Mouse (Mus musculus): ENCODE data around the gene Ttk. TPM values are rescaled to one million over a fixed set of nuclear protein-coding genes. Genes with fewer than 3 reads are reported as not detected.
A peak's percentile ranks its signal among the peaks of the same experiment; 100 is the strongest.

Ttk gene
- 0.14 and 0.17 TPM in 2 replicates for polyA plus RNA-seq (2012)

DNA sequence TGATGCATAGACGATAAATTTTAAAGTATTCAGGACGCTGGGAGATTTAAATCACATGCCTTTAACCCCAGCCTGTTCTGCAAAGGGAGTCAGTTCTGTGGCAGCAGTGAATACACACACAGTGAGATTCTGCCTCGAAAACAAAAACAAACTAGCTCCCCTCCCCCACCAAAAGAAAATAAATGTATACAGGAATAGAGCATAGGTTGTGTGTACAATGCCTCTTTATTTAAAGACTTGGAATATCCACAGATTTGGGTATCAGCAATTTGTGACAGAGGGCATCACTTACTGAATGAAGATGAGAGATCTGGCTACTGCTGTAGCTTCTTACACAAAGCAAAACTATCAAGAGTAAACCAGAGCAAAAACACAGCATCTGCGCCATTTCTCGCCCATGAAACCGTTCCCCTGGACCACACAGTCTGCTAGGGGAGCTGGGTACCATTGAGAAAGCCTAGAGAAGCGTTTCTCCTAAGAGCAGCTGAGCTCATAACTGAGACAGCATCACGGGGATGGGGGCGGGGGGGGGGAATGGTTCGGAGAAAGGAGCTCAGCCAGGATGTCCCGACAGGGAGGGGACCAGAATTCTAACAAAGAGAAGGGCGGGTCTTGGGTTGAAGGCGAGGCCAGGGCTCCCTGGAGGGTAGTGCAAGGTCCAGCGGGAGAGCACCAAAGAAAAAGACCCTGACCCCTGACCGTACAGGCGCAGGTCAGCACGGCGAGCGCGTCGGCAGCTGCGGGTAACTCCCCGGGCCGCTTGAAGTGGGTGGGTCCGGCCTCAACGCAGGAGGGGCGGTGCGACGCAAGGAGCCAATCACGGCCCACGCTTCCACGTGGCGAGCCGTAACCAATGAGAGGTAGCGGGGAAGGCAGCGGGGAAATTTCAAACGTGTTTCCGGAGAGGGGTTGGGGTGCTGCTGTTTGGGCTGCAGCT is at the start of gene Ttk:
Gene Ttk, plus strand, starts transcription at position 879 of the 937 bp plus-strand sequence.
- no peaks in the 10 kb centered on the region for H3K27me3 ChIP-seq (ENCODE audit: control insufficient read depth)
- H3K4me1 ChIP-seq (ENCODE audit: control insufficient read depth): peaks cover 26% of the 10 kb centered on the region
- TF ChIP-seq GATA1 (IDR thresholded peaks at IDR 0.05; ENCODE audit: low read length) (no peak), TAL1 (IDR thresholded peaks at IDR 0.05; ENCODE audit: low read length) (no peak)
- H3K9me3 ChIP-seq (ENCODE audit: control insufficient read depth, low read length): no peaks in the 10 kb centered on the region
- peaks cover 18% of the 10 kb centered on the region for H3K36me3 ChIP-seq (ENCODE audit: control insufficient read depth)
- H3K4me3 ChIP-seq (replicated peaks): peak within 1 kb of the TSS; percentile 98

DNA sequence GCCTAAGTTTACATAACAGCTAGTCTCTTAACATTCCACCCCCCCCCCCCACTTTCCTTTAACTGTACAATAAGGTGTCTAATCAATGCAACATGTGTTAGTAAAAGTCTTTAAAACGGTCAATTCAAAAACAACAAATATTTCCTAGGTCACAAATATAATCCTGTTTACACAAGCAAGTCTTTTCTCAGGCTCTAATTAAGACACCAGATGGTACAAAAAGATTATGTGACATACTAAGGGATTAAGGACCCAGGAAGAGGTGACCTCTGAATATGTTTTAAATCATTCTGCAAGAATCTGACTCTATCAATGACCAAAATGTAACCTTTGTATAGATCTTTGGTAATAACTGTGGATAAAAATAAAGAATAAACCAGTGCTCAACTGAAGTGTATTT is 49.0 kb upstream of the Ttk start:
- no peaks in the 10 kb centered on the region for H3K36me3 ChIP-seq (ENCODE audit: control insufficient read depth)
- H3K9me3 ChIP-seq (ENCODE audit: control insufficient read depth, low read length): peaks cover 3% of the 10 kb centered on the region; the same call in 1 of the 2 replicates
- H3K4me3 ChIP-seq (replicated peaks): no peak overlapping the region
- TF ChIP-seq GATA1 (IDR thresholded peaks at IDR 0.05; ENCODE audit: low read length): no peak
- no peak for TF ChIP-seq TAL1 (IDR thresholded peaks at IDR 0.05; ENCODE audit: low read length)
- H3K4me1 ChIP-seq (ENCODE audit: control insufficient read depth): no peaks in the 10 kb centered on the region
- no peaks in the 10 kb centered on the region for H3K27me3 ChIP-seq (ENCODE audit: control insufficient read depth)

DNA sequence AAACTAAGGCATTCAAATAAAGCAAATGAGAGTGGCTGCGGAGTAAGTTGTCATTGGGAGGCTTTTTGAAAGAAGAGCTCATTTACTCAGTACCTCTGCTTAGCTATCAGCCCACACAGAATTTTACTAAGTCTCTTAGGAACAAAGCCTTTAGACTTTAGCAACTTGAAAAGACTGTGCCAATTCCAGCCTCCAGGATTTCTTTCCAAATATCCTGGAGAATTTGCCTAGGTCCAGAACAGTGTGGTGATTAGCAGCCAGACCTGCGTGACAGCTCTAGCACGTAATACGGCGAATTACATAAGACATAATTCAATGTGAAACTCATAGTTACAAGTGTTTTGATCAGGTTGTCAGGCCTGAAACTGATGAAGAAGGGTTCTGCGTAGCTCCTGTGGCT is 45.2 kb upstream of the Ttk start:
- H3K36me3 ChIP-seq (ENCODE audit: control insufficient read depth): no peaks in the 10 kb centered on the region
- H3K9me3 ChIP-seq (ENCODE audit: control insufficient read depth, low read length): no peaks in the 10 kb centered on the region
- TF ChIP-seq TAL1 (IDR thresholded peaks at IDR 0.05; ENCODE audit: low read length): no peak
- no peak overlapping the region for H3K4me3 ChIP-seq (replicated peaks)
- H3K4me1 ChIP-seq (ENCODE audit: control insufficient read depth): no peaks in the 10 kb centered on the region
- H3K27me3 ChIP-seq (ENCODE audit: control insufficient read depth): no peaks in the 10 kb centered on the region

DNA sequence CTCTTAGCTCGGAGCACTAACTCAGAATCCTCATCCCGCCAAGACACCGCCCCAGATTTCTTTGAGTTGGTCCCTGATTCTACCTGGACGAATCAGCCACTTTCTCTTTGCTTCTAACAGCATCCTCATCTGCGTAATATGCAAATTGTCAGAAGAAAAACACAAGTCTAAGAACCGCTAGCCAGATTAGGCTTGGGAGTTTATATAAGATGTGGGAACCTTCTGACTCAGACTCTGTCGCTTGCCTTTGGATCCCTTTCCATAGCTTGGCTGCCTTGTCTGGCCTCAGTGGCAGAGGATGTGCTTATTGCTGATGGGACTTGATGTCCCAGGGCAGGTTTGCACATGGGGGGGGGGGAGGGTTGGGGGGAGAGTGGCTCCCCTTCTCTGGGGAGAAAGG is 37.6 kb upstream of the Ttk start:
- Histone ChIP-seq H3K27me3 (ENCODE audit: control insufficient read depth) (no peaks in the 10 kb centered on the region), H3K4me1 (ENCODE audit: control insufficient read depth) (no peaks in the 10 kb centered on the region), H3K9me3 (ENCODE audit: control insufficient read depth, low read length) (no peaks in the 10 kb centered on the region), H3K36me3 (ENCODE audit: control insufficient read depth) (no peaks in the 10 kb centered on the region), H3K4me3 (replicated peaks) (no peak overlapping the region)
- TF ChIP-seq TAL1 (IDR thresholded peaks at IDR 0.05; ENCODE audit: low read length) (no peak), GATA1 (IDR thresholded peaks at IDR 0.05; ENCODE audit: low read length) (no peak)

DNA sequence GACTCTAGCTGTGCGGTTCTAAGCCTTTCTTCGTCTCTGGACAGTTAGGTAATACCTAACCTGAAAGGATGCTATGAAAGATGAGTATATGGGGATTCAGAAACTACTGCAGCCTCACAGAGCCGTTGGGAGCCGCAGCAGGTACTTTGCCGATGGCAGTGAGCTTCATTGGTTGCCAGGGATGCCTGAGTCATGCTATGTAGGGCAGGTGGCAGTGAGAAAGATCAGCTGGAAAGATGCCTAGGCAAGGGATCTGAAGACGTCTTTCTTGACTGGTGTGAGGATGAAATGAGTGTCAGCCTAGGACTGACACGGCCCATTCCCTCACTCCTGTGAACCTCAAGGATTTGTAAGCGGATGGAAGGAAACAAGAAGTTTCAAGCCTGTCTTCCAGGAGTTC is 36.6 kb upstream of the Ttk start:
- no peak overlapping the region for H3K4me3 ChIP-seq (replicated peaks)

DNA sequence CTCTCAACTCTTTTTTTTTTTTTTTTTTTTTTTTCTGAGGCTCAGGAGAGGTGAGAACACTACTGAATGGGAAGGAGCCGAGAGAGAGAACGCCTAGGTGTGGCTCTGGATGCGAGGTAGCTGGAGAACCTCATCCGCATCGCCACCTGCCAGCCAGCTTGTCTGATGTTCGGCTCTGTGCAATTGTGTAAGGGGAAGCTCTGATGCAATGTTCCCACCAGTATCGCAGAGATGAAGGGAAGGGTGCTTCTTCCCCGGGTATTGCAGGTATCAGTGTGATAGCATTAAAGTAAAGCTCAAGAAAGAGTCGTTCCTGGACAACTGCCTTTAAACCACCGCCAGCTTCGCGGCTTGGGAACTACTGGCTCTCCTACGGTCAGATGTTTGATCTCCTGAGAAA is 30.1 kb upstream of the Ttk start:
- no peaks in the 10 kb centered on the region for H3K36me3 ChIP-seq (ENCODE audit: control insufficient read depth)
- no peak overlapping the region for H3K4me3 ChIP-seq (replicated peaks)
- H3K27me3 ChIP-seq (ENCODE audit: control insufficient read depth): peaks cover 48% of the 10 kb centered on the region
- H3K4me1 ChIP-seq (ENCODE audit: control insufficient read depth): peaks cover 6% of the 10 kb centered on the region
- H3K9me3 ChIP-seq (ENCODE audit: control insufficient read depth, low read length): peaks cover 4% of the 10 kb centered on the region; the same call in 1 of the 2 replicates
- no peak for TF ChIP-seq GATA1 (IDR thresholded peaks at IDR 0.05; ENCODE audit: low read length)
- TF ChIP-seq TAL1 (IDR thresholded peaks at IDR 0.05; ENCODE audit: low read length): no peak

More for the DNA sequence above, 36.6 kb upstream of the Ttk start:
- TF ChIP-seq GATA1 (IDR thresholded peaks at IDR 0.05; ENCODE audit: low read length): no peak
- no peak for TF ChIP-seq TAL1 (IDR thresholded peaks at IDR 0.05; ENCODE audit: low read length)
- Histone ChIP-seq H3K9me3 (ENCODE audit: control insufficient read depth, low read length) (no peaks in the 10 kb centered on the region), H3K27me3 (ENCODE audit: control insufficient read depth) (peaks cover 3% of the 10 kb centered on the region; the same call in 1 of the 2 replicates), H3K36me3 (ENCODE audit: control insufficient read depth) (no peaks in the 10 kb centered on the region), H3K4me1 (ENCODE audit: control insufficient read depth) (no peaks in the 10 kb centered on the region)

DNA sequence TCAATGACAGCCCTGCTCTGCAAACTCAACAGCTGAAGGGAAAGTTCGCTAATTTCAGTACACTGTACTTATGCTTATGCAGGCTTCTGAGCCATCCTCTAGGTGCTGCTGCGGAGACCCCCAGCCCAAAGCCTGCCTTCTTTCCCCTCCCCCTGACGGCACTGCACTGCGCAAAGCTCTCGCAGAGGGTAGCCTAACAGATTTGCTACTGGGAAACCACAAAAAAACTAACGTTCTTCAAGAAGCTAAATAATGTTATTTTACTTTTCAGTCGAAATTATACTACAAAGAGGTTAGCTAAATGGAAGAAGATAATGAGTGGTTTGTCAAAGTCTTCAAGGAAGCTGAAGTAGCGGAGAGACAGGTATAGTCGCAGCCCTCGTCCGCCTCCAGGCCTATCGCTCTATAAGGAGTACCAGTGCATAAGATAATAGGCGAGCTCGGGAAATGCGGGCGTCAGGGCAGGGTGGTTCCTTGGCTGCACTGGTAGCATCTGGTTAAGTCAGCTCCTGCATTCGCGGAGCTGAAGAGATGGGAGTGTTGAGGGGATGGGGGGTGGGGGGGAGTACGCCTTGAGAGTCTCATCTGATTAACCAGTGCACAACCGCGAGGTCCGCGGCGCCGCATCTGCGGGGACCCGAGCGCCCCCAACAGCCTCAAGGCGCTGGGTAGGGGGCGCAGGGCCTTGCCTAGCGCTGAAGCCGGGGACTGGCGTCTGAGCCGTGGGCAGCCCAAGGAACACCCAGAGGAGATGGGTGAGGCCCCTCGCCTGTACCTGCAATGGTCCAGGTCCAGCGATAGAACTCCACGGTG is 29.1 kb upstream of the Ttk start:
- Histone ChIP-seq H3K4me1 (ENCODE audit: control insufficient read depth) (peaks cover 6% of the 10 kb centered on the region), H3K27me3 (ENCODE audit: control insufficient read depth) (peaks cover 48% of the 10 kb centered on the region), H3K36me3 (ENCODE audit: control insufficient read depth) (no peaks in the 10 kb centered on the region), H3K4me3 (replicated peaks) (peak overlapping the region; percentile 40), H3K9me3 (ENCODE audit: control insufficient read depth, low read length) (peaks cover 4% of the 10 kb centered on the region; the same call in 1 of the 2 replicates)
- no peak for TF ChIP-seq GATA1 (IDR thresholded peaks at IDR 0.05; ENCODE audit: low read length)
- no peak for TF ChIP-seq TAL1 (IDR thresholded peaks at IDR 0.05; ENCODE audit: low read length)

DNA sequence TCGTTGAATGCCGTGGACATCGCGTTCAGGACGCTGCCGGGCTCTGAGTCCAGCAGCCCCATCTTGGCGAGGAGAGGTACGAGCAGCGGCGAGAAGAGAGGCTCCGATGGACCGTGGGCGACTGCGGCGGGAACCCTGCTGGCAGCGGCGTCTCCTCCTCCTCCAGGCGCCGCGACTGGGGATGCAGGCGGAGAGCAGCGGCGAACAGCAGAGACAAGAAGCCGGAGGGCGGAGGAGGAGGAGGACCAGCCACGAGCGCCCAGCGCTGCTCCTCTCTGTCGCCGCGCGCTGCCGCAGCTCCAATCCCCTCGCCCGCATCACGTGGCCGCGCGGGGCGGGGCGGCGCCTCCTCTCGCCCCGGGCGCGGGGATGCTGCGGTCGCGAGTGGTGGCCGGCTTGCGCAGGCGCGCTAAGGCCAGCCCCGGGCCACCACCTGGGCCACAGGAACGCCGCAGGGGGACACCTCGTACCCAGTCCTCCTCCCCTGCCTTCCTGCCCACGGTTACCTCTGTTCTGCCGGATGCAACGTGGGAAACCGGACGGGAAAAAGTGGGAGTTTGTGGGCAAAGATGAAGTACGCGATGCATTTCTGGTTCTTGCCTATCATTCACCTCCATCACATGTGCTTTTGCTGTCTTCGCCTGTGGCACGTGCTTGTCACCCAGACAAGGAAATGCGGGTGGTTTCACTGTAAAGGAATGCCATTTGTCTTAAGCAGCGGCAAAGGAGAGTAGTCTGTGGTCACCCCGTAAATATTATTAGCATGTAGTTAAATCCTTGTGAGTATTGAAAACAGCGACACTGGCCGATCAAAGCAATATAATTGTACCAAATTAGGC is 28.3 kb upstream of the Ttk start, which contains the start of gene Elovl4:
Gene Elovl4, minus strand, starts transcription at position 301 of the 839 bp plus-strand sequence.
- peaks cover 4% of the 10 kb centered on the region; the same call in 1 of the 2 replicates for H3K9me3 ChIP-seq (ENCODE audit: control insufficient read depth, low read length)
- H3K36me3 ChIP-seq (ENCODE audit: control insufficient read depth): no peaks in the 10 kb centered on the region
- peak within 1 kb of the TSS; percentile 40 for H3K4me3 ChIP-seq (replicated peaks)
- H3K4me1 ChIP-seq (ENCODE audit: control insufficient read depth): peaks cover 6% of the 10 kb centered on the region
- no peak for TF ChIP-seq TAL1 (IDR thresholded peaks at IDR 0.05; ENCODE audit: low read length)
- no peak for TF ChIP-seq GATA1 (IDR thresholded peaks at IDR 0.05; ENCODE audit: low read length)
- H3K27me3 ChIP-seq (ENCODE audit: control insufficient read depth): peaks cover 48% of the 10 kb centered on the region

Data from erythroblast, embryonic 14.5 days (primary cell).